Mouse (Mus musculus): Measurements from ENCODE around the gene Muc3.

DNA sequence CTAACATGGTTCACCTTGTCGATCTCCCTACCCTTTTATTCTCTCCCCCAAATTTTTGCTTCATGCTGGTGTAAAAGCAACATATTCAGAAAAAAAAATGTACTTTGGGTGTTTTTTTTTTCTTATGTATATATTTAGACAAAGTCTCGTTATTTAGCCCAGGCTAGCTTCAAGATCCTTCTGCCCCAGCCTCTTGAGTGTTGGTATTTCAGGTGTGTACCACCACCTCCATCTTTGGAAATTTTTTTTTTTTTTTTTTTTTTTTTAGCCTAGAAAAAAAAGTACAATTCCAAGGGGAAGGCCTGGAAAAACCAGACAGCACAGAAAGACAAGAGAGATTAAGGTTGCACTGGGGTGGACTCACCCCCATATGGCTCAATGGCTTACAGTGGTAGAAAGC lies 32.1 kb downstream of the Muc3 start:
- no peak for TF ChIP-seq EP300 (IDR thresholded peaks at IDR 0.05; ENCODE audit: low read depth in 1 of 2, low read length in 2 of 2)
- no peak for TF ChIP-seq KAT2A (conservative IDR thresholded peaks at IDR 0.05; ENCODE audit: low read depth, low read length)
- no peak for TF ChIP-seq MAX (IDR thresholded peaks at IDR 0.05; ENCODE audit: low read length)
- TF ChIP-seq SIN3A (IDR thresholded peaks at IDR 0.05; ENCODE audit: low read length) = no peak
- TF ChIP-seq CTCF (IDR thresholded peaks at IDR 0.05 in 2 of 3, conservative IDR thresholded peaks at IDR 0.05 in 1 of 3; ENCODE audit: control insufficient read depth in 1 of 3, insufficient read depth in 1 of 3, low read depth in 2 of 3, low read length in 3 of 3, poor library complexity in 1 of 3, severe bottlenecking in 1 of 3) = no peak
- TF ChIP-seq NRF1 (IDR thresholded peaks at IDR 0.05; ENCODE audit: insufficient read depth, low read depth, low read length, poor library complexity, severe bottlenecking) = no peak
- no peak for TF ChIP-seq BHLHE40 (IDR thresholded peaks at IDR 0.05; ENCODE audit: borderline replicate concordance, low read depth, low read length)

Measured in MEL (cell line).